Mouse (Mus musculus) layer of hippocampus, adult 2 months (tissue): ENCODE measurements around the gene Gabra6. TPM values are rescaled to one million over a fixed set of nuclear protein-coding genes. Genes with fewer than 3 reads are reported as not detected.

Experiments used
- DNase-seq, 2 experiments: peaks; one replicate each; pipeline ENCODE4 v3.0.0; 2022; ENCODE audit warnings: low spot score in 2 of 2
- H3K27ac ChIP-seq: fragments of 200-600 bp; 2 replicates; pipeline ENCODE4 v1.8.1; 2022
- H3K4me3 ChIP-seq: fragments of 200-600 bp; 2 replicates; pipeline ENCODE4 v1.8.1; 2022; ENCODE audit warnings: mild to moderate bottlenecking
- CTCF ChIP-seq: fragments of 200-600 bp; conservative IDR thresholded peaks from 2 replicates; pipeline ENCODE4 v1.8.1; 2022; ENCODE audit warnings: antibody characterized with exemption, mild to moderate bottlenecking, moderate library complexity
- long read RNA-seq, 2 experiments: library from polyadenylated mRNA; stranded (forward); transcript quantifications; one replicate each; pipeline ENCODE4 v2.0.0; 2021; ENCODE audit warnings: borderline mapping rate in 2 of 2
- total RNA-seq, 2 experiments: library from RNA; stranded (reverse); gene quantifications; 2 replicates each; pipeline ENCODE4 v1.2.3; 2021

Gene Gabra6
- under 1 TPM; 0.15 to 0.59 TPM for total RNA-seq
- long read RNA-seq, experiment 1, partial matches to known transcripts = 0 of 1 reads
- long read RNA-seq, experiment 1, other reads (novel, unspliced or antisense) = 0 of 1 reads
- long read RNA-seq, experiment 2 = 0 reads

DNA sequence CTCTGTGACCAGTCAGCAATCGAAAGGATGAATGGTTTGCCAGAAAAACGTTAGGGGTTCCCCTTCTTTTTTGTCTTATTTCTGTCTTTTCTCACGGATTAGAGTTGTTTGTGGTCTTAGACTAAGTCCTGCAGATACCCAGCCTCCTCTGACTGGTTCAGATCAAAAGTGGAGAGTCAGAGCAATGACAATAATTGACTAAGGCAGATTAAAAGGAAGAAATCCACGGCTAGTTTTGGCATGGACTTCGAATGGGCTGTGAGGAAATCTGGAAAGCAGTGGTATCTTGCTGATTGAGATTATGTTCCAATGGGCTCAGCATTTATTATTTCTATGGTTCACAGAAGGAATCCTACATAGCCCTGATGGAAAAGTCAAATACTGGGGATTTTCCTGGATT lies at the start of gene Gabra6:
TSS of gene Gabra6 (minus strand) at position 191 of the 400 bp plus-strand sequence.
- Histone ChIP-seq H3K27ac (no peak within 1 kb of the TSS), H3K4me3 (no peak within 1 kb of the TSS)
- TF ChIP-seq CTCF = no peak
- DNase-seq = no peak

- DNase-seq = no peak
- no peak for TF ChIP-seq CTCF
- Histone ChIP-seq H3K27ac (no peak overlapping the region), H3K4me3 (no peak overlapping the region)
These were observed 44.7 kb upstream of the Gabra6 start for GRCm38 (mm10) chr11:42365544-42365943.

- no peak for TF ChIP-seq CTCF
- Histone ChIP-seq H3K27ac (no peak overlapping the region), H3K4me3 (no peak overlapping the region)
- DNase-seq = no peak
These were observed 11.2 kb upstream of the Gabra6 start for GRCm38 (mm10) chr11:42332121-42332520.

- Histone ChIP-seq H3K4me3 (no peak overlapping the region), H3K27ac (no peak overlapping the region)
- DNase-seq = no peak
- TF ChIP-seq CTCF = peak; percentile 35
These were observed 5.4 kb upstream of the Gabra6 start for GRCm38 (mm10) chr11:42326262-42326661.

GRCm38 (mm10) chr11:42321560-42321959 lies 688 bp upstream of the Gabra6 start:
- DNase-seq = no peak
- TF ChIP-seq CTCF = no peak
- Histone ChIP-seq H3K4me3 (no peak overlapping the region), H3K27ac (no peak overlapping the region)

GRCm38 (mm10) chr11:42319521-42319920 lies 1.4 kb downstream of the Gabra6 start:
- no peak overlapping the region for H3K27ac ChIP-seq
- no peak for DNase-seq
- no peak overlapping the region for H3K4me3 ChIP-seq
- TF ChIP-seq CTCF = no peak

- Histone ChIP-seq H3K4me3 (no peak overlapping the region), H3K27ac (no peak overlapping the region)
- TF ChIP-seq CTCF = no peak
- DNase-seq = no peak
These were observed 1.8 kb downstream of the Gabra6 start for GRCm38 (mm10) chr11:42319101-42319500.

DNA sequence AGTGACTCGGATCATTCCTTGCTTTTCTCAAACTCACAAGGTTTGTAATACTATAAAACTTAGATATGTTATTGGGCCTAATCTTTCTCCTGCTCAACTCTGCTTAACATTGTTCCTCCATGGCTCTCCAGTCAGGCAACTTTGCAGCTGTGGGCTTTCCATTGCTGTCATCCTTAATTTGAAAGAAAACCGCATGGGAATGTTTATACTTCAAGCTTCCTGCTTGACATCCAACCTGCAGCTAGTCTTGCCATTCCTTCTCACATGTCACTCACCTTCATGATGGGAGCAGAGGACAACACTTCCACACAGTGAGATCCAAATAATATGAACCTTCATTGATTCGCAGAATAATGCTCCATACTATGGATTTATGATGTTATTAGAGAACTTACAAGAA lies 2.9 kb downstream of the Gabra6 start:
- DNase-seq = no peak
- H3K4me3 ChIP-seq = no peak overlapping the region

DNA sequence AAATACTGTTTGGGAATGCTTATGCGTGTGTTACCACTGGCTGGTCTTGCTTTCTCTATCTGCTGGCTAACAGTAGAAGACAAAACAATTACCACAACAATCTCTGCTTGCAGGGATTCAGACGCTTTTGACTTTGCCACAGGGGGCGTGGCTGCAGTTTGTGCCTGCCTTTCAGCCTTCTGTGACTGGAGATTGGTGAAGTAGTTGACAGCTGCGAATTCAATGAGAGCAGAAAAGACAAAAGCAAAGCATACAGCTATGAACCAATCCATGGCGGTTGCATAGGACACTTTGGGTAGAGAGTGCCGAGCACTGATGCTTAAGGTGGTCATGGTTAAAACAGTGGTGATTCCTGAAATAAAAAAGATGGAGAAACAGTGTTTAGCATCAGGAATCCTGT lies 6.0 kb downstream of the Gabra6 start:
- H3K27ac ChIP-seq = no peak overlapping the region
- 0 out of 2 replicates have a peak, but pooled peaks have one; percentile 11 for TF ChIP-seq CTCF
- peak overlapping the region; percentile 13 for H3K4me3 ChIP-seq
- DNase-seq = peak in 1 of 2 experiments; percentile 1

More for the DNA sequence above, 2.9 kb downstream of the Gabra6 start:
- no peak for TF ChIP-seq CTCF
- H3K27ac ChIP-seq = no peak overlapping the region

GRCm38 (mm10) chr11:42310892-42311291 lies 10.0 kb downstream of the Gabra6 start:
- TF ChIP-seq CTCF = no peak
- Histone ChIP-seq H3K4me3 (no peak overlapping the region), H3K27ac (no peak overlapping the region)
- DNase-seq = no peak

DNA sequence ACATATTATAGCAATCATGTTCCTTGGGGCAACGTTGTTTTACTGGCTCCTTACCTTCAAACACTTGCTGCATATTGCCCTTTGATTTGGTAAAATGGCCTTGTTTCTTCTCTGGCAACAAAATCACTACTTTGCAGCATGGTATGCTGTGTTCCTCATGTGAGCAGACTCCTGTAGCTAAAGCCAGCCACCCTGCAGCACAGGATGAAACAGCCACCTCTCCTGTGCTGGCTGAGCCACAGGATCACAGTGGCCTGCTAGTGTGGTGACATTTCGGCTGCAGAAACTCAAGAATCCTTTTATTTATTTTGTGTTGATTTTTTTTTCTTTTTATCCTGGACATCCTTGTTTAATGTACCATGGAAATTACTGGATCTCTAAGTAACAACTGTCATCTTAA lies 11.8 kb downstream of the Gabra6 start:
- no peak for TF ChIP-seq CTCF
- no peak overlapping the region for H3K27ac ChIP-seq
- DNase-seq = no peak
- H3K4me3 ChIP-seq = no peak overlapping the region

- no peak for DNase-seq
- Histone ChIP-seq H3K27ac (no peak overlapping the region), H3K4me3 (no peak overlapping the region)
- TF ChIP-seq CTCF = no peak
These were observed 14.8 kb downstream of the Gabra6 start for GRCm38 (mm10) chr11:42306095-42306494.

- TF ChIP-seq CTCF = no peak
- DNase-seq = no peak
- Histone ChIP-seq H3K27ac (no peak overlapping the region), H3K4me3 (no peak overlapping the region)
These were observed 61.9 kb downstream of the Gabra6 start for GRCm38 (mm10) chr11:42258978-42259377.

Other genes with a start within 250 kb of the Gabra6 start
- gene Gabra1, start 138.1 kb downstream of the Gabra6 start, total RNA-seq = 100 to 1,000 TPM; 406 to 411 TPM
- 100 to 1,000 TPM; 145 to 156 TPM for gene Gabrb2, start 98.7 kb upstream of the Gabra6 start, total RNA-seq